Mouse (Mus musculus) cerebellum, postnatal 14 days (tissue): ENCODE results near the gene Rftn2.

Experiments used
- DNase-seq, 2 experiments: peaks; one replicate each; pipeline ENCODE4 v3.0.0; 2021; ENCODE audit warnings: mixed read lengths in 2 of 2

Rftn2 gene

GRCm38 (mm10) chr1:55123561-55123960 is 103.0 kb downstream of the Rftn2 start:
- DNase-seq, result no peak

- DNase-seq, result no peak
Measured at GRCm38 (mm10) chr1:55123046-55123445, 103.5 kb downstream of the Rftn2 start.
